Mouse (Mus musculus) C2C12 (cell line): ENCODE measurements around the gene Atp2b2. TPM values are rescaled to one million over a fixed set of nuclear protein-coding genes. Genes with fewer than 3 reads are reported as not detected.

Experiments
- H3K27me3 ChIP-seq: one replicate; pipeline ENCODE4 v1.6.1; 2011; ENCODE audit not compliant: control insufficient read depth, insufficient read depth, insufficient read length
- H3K36me3 ChIP-seq: one replicate; pipeline ENCODE4 v1.6.1; 2011; ENCODE audit not compliant: control insufficient read depth, insufficient read depth
- H3K4me3 ChIP-seq: one replicate; pipeline ENCODE4 v1.5.1; 2011; ENCODE audit warnings: mild to moderate bottlenecking, control low read depth; ENCODE audit not compliant: poor library complexity, insufficient read depth, severe bottlenecking
- H3K79me2 ChIP-seq: one replicate; pipeline ENCODE4 v1.6.1; 2011; ENCODE audit not compliant: control insufficient read depth, insufficient read depth
- H3K79me3 ChIP-seq: one replicate; pipeline ENCODE4 v1.6.1; 2011; ENCODE audit warnings: low read depth, control low read depth
- H3ac ChIP-seq: one replicate; pipeline ENCODE3; 2011; ENCODE audit warnings: low read depth; ENCODE audit not compliant: control insufficient read depth, insufficient read length
- CEBPB ChIP-seq: IDR thresholded peaks from one replicate; pipeline ENCODE4 v1.6.1; 2011; ENCODE audit warnings: low read depth, mild to moderate bottlenecking, control low read depth, moderate library complexity
- CTCF ChIP-seq: IDR thresholded peaks from one replicate; pipeline ENCODE4 v1.5.1; 2011; ENCODE audit not compliant: control insufficient read depth, insufficient read depth, insufficient read length
- FOSL1 ChIP-seq: IDR thresholded peaks from one replicate; pipeline ENCODE4 v1.8.0; 2011; ENCODE audit warnings: mild to moderate bottlenecking, low read length; ENCODE audit not compliant: poor library complexity, insufficient read depth, severe bottlenecking
- MAX ChIP-seq: IDR thresholded peaks from one replicate; pipeline ENCODE4 v1.6.1; 2011; ENCODE audit warnings: mild to moderate bottlenecking, control low read depth
- MYOD1 ChIP-seq: IDR thresholded peaks from one replicate; pipeline ENCODE4 v1.6.1; 2011; ENCODE audit warnings: low read depth; ENCODE audit not compliant: control insufficient read depth, insufficient read length
- MYOG ChIP-seq: IDR thresholded peaks from one replicate; pipeline ENCODE4 v1.6.1; 2011; ENCODE audit not compliant: control insufficient read depth, insufficient read length; ENCODE audit errors: extremely low read depth
- USF1 ChIP-seq: IDR thresholded peaks from one replicate; pipeline ENCODE4 v1.6.1; 2011; ENCODE audit warnings: low read depth, mild to moderate bottlenecking, control low read depth, moderate library complexity
- polyA plus RNA-seq: library from polyadenylated mRNA; unstranded; fragments of >200 nt; fragmentation: generic; extraction: Trizol; gene quantifications from one replicate; pipeline ENCODE4 v1.2.1, GENCODE M21; 2012; ENCODE audit warnings: missing spikeins

Gene Atp2b2
- polyA plus RNA-seq, 1 experiment, result not detected

GRCm38 (mm10) chr6:113970900-113971299, 71.5 kb downstream of the Atp2b2 start:
- peaks cover 16% of the 10 kb centered on the region for H3K27me3 ChIP-seq

GRCm38 (mm10) chr6:113970464-113970863, 71.9 kb downstream of the Atp2b2 start:
- H3K79me2 ChIP-seq, result no peaks in the 10 kb centered on the region
- no peak overlapping the region for H3K4me3 ChIP-seq
- H3ac ChIP-seq, result no peak overlapping the region
- no peaks in the 10 kb centered on the region for H3K36me3 ChIP-seq
- peaks cover 16% of the 10 kb centered on the region for H3K27me3 ChIP-seq
- no peak for TF ChIP-seq CTCF
- no peak for TF ChIP-seq CEBPB
- TF ChIP-seq FOSL1, result no peak
- H3K79me3 ChIP-seq, result no peaks in the 10 kb centered on the region

More at GRCm38 (mm10) chr6:113970900-113971299, 71.5 kb downstream of the Atp2b2 start:
- Histone ChIP-seq H3K79me3 (no peaks in the 10 kb centered on the region), H3K79me2 (no peaks in the 10 kb centered on the region), H3ac (no peak overlapping the region), H3K36me3 (no peaks in the 10 kb centered on the region), H3K4me3 (no peak overlapping the region)
- no peak for TF ChIP-seq CTCF
- no peak for TF ChIP-seq MAX
- TF ChIP-seq MYOD1, result no peak
- TF ChIP-seq FOSL1, result no peak
- TF ChIP-seq CEBPB, result no peak
- TF ChIP-seq USF1, result no peak
- TF ChIP-seq MYOG, result no peak

DNA sequence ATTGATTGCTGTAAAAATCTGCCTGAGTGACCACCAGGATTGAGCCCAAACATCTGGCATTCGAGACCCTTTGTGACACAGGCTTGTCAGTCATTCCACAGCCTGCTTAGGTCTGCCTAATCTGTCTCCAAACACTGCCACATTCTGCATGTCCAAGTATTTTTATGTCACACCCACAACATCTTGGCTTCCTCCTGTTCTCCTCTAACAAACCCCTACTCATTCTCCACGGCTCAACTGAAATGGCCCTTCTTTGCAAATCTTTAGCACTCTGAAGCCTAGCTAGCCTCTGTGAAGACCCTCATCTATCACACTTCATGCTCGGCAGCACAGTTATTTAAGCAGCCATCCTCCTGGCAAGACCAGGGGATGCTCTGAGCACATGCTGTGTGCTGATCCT, 72.7 kb downstream of the Atp2b2 start:
- H3K36me3 ChIP-seq, result no peaks in the 10 kb centered on the region
- no peak overlapping the region for H3K4me3 ChIP-seq
- no peaks in the 10 kb centered on the region for H3K79me3 ChIP-seq
- peaks cover 16% of the 10 kb centered on the region for H3K27me3 ChIP-seq
- H3K79me2 ChIP-seq, result no peaks in the 10 kb centered on the region
- TF ChIP-seq MYOD1 (no peak), MYOG (no peak), FOSL1 (no peak), CTCF (no peak), MAX (no peak), CEBPB (no peak), USF1 (no peak)
- H3ac ChIP-seq, result no peak overlapping the region

DNA sequence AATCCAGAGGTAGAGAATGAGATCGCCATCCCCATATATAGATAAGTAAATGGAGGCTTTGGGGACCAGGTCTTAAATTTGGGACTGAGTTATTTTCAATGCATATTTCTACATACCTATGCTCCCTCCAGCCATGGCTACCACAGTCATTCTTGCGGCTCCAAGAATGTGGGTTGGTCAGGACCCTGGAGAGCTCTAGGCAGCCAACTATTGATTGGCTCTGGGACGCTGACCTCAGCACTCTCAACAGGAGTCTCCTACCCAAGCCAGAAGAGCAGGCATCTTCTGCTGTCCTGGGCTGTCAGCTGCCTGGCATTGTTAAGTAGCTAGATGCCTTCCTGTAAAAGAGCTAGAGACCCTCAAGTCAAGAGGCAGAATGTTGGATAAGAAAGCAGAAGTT, 79.6 kb downstream of the Atp2b2 start:
- no peak for TF ChIP-seq CEBPB
- no peak for TF ChIP-seq MYOG
- TF ChIP-seq USF1, result no peak
- TF ChIP-seq MYOD1, result no peak
- no peak for TF ChIP-seq FOSL1
- no peak for TF ChIP-seq MAX
- TF ChIP-seq CTCF, result no peak
- Histone ChIP-seq H3K4me3 (no peak overlapping the region), H3ac (no peak overlapping the region), H3K79me3 (no peaks in the 10 kb centered on the region), H3K27me3 (no peaks in the 10 kb centered on the region), H3K79me2 (no peaks in the 10 kb centered on the region), H3K36me3 (no peaks in the 10 kb centered on the region)

DNA sequence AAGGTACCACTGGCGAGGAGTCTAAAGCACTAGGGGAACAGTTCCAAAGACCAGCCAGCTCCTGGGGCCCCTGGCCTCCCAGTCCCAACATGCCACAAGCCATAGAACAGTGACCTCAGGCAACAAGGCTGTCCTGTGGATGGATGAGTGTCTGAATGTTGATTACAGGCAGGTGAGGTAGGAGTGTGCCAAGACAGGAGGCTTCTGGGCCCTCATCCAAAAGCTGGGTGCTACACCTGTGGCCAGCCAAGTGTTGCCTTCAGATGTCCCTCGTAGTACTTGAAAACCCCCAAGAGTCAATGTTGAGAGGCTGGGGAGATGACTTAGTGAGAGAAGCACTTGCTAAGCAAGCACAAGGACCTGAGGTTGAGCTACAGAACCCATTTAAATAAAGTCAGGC, 80.8 kb downstream of the Atp2b2 start:
- no peak overlapping the region for H3K4me3 ChIP-seq
- no peaks in the 10 kb centered on the region for H3K79me2 ChIP-seq
- no peaks in the 10 kb centered on the region for H3K79me3 ChIP-seq
- peaks cover 1% of the 10 kb centered on the region for H3K27me3 ChIP-seq
- H3ac ChIP-seq, result no peak overlapping the region
- no peaks in the 10 kb centered on the region for H3K36me3 ChIP-seq
- no peak for TF ChIP-seq FOSL1
- no peak for TF ChIP-seq MAX
- TF ChIP-seq MYOG, result no peak
- no peak for TF ChIP-seq CEBPB
- no peak for TF ChIP-seq MYOD1
- no peak for TF ChIP-seq CTCF
- TF ChIP-seq USF1, result no peak

DNA sequence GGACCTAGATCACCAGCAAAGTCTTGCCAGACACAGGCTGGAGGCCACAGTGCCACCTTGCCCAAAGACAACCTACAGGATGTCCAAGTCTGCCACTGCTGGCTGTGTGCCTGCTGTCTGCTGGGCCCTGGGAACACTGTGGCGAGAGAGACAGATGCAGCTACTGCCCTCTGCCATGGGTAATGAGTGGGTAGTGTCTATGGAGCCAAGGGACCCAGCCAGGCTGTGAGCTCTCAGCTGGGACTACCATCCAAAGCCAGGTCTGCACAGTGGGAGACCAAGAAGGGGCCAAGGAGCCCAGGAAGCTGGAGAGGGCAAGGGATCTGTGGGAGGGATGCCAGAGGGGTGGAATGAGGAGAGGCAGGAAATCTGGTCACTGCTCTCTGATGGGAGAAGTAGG, 83.1 kb downstream of the Atp2b2 start:
- Histone ChIP-seq H3K36me3 (no peaks in the 10 kb centered on the region), H3K79me2 (no peaks in the 10 kb centered on the region), H3K27me3 (peaks cover 3% of the 10 kb centered on the region), H3ac (no peak overlapping the region), H3K4me3 (no peak overlapping the region), H3K79me3 (no peaks in the 10 kb centered on the region)
- TF ChIP-seq CTCF (no peak), USF1 (no peak), MYOG (no peak), FOSL1 (no peak), CEBPB (no peak), MYOD1 (no peak)

DNA sequence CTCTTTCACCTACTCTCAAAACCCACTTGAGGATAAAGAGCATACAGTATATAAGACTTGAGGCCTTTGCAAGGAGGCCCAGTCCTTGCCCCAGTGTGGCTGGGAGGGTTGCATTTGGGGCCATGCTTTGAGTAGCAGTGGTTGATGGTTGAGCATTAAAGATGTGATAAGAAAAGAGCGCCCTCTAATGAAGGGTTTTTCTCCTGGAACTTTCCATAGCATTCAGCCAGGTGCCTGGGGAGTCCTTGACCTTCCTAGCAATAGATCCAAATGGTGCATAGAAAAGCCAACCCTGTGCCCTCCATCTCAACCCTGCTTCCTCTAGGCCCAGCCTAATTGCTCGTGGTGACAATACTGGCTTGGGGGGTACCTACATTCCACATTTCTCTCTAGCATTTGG, 83.7 kb downstream of the Atp2b2 start:
- H3K36me3 ChIP-seq, result no peaks in the 10 kb centered on the region
- H3K4me3 ChIP-seq, result no peak overlapping the region
- no peaks in the 10 kb centered on the region for H3K79me3 ChIP-seq
- H3ac ChIP-seq, result no peak overlapping the region
- TF ChIP-seq CTCF (no peak), MAX (no peak), MYOD1 (no peak), FOSL1 (no peak), CEBPB (no peak), MYOG (no peak), USF1 (no peak)
- H3K79me2 ChIP-seq, result no peaks in the 10 kb centered on the region
- peaks cover 4% of the 10 kb centered on the region for H3K27me3 ChIP-seq
